Mouse (Mus musculus) lung, postnatal 0 days (tissue): ENCODE results near the gene Zfp385b. TPM values are rescaled to one million over a fixed set of nuclear protein-coding genes. Genes with fewer than 3 reads are reported as not detected.

Experiments used
- ATAC-seq: fragments of 200-750 bp; cut with Nextera tagmentation; 2 replicates; pipeline ENCODE4 v1.8.0; 2017; ENCODE audit warnings: moderate library complexity
- DNase-seq: peaks from one replicate; pipeline ENCODE4 v3.0.0-alpha.2; 2016; ENCODE audit warnings: low spot score
- H3K27ac ChIP-seq: fragments of 300-500 bp; sonication (generic); 2 replicates; pipeline ENCODE4 v1.5.1; 2014; ENCODE audit warnings: antibody characterized with exemption, mild to moderate bottlenecking, low read length, mixed read lengths
- H3K27me3 ChIP-seq: fragments of 300-500 bp; sonication (generic); replicated peaks from 2 replicates; pipeline ENCODE4 v1.6.1; 2014; ENCODE audit warnings: low read length, mixed read lengths; ENCODE audit not compliant: insufficient read depth
- H3K36me3 ChIP-seq: fragments of 300-500 bp; sonication (generic); 2 replicates; pipeline ENCODE4 v1.6.1; 2014; ENCODE audit warnings: low read length, mixed read lengths; ENCODE audit not compliant: insufficient read depth
- H3K4me1 ChIP-seq: fragments of 300-500 bp; sonication (generic); 2 replicates; pipeline ENCODE4 v1.6.1; 2014; ENCODE audit warnings: antibody characterized with exemption, low read depth, low read length, mixed read lengths; ENCODE audit not compliant: insufficient read depth
- H3K4me2 ChIP-seq: fragments of 300-500 bp; sonication (generic); replicated peaks from 2 replicates; pipeline ENCODE4 v1.6.1; 2014; ENCODE audit warnings: low read depth, mild to moderate bottlenecking, low read length, moderate library complexity, mixed read lengths
- H3K4me3 ChIP-seq: fragments of 300-500 bp; sonication (generic); 2 replicates; pipeline ENCODE4 v1.5.1; 2014; ENCODE audit warnings: low read depth, low read length
- H3K9ac ChIP-seq: fragments of 300-500 bp; sonication (generic); replicated peaks from 2 replicates; pipeline ENCODE4 v1.6.1; 2014; ENCODE audit warnings: low read depth, mild to moderate bottlenecking
- H3K9me3 ChIP-seq: fragments of 300-500 bp; sonication (generic); 2 replicates; pipeline ENCODE4 v1.6.1; 2016; ENCODE audit warnings: low read length, mixed read lengths
- CTCF ChIP-seq: IDR thresholded peaks from 2 replicates; pipeline ENCODE4 v1.5.1; 2016; ENCODE audit warnings: antibody characterized with exemption, mild to moderate bottlenecking
- EP300 ChIP-seq: IDR thresholded peaks from 2 replicates; pipeline ENCODE4 v1.6.1; 2016; ENCODE audit warnings: antibody characterized with exemption, mild to moderate bottlenecking, control low read depth
- WGBS: fragments of 180-500 bp; shearing (Covaris S2); extraction: QIAGEN DNeasy Blood & Tissue Kit; methylation state at CpG from one replicate; pipeline ENCODE4 v1.1.7; 2014; 5-methylcytosine and 5-hydroxymethylcytosine counted together
- polyA plus RNA-seq: library from polyadenylated mRNA; unstranded; fragments of >200 nt; fragmentation: Nextera tagmentation; extraction: Ambion mirVana; gene quantifications from 2 replicates; pipeline ENCODE4 v1.2.1, GENCODE M21; 2015

Zfp385b gene
- polyA plus RNA-seq, 1 experiment from 2014 or later, result 13.9 TPM

DNA sequence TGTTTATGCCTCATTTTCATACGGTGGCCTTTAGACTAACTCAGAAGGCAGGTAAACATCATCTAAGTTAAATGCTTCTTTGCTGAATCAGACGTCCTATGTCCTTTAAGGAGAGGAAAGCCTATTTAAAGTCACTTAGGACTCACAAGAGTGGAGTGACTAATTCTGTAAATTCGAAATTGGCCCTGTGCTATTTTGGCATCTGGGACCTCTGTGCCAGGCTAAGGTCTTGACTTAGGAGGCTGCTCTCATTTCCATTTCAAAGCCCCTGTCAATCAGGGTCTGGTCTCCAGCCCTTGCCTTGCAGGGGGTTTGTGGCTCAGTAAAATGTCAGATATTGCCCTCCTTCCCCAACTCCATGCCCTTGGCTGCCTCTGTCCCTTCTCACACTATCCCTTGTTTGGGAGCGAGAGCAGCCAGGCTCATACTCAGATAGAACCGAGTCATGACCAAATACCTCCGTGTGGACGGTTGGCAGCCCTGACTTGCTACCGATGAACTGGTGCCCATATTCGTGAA is 383.1 kb downstream of the Zfp385b start:
- ATAC-seq (no peak; the same call in 1 of the 2 replicates), DNase-seq (peak; percentile 35)
- Histone ChIP-seq H3K4me1 (no peaks in the 10 kb centered on the region; the same call in 1 of the 2 replicates), H3K4me2 (no peak overlapping the region), H3K27ac (no peak overlapping the region), H3K36me3 (no peaks in the 10 kb centered on the region), H3K4me3 (no peak overlapping the region), H3K27me3 (no peaks in the 10 kb centered on the region), H3K9ac (no peak overlapping the region), H3K9me3 (no peaks in the 10 kb centered on the region)
- WGBS, result 67% methylated on average over 9 of the region's 9 CpGs
- TF ChIP-seq EP300 (0 out of 2 replicates have a peak, but pooled peaks have one; percentile 7), CTCF (no peak)

DNA sequence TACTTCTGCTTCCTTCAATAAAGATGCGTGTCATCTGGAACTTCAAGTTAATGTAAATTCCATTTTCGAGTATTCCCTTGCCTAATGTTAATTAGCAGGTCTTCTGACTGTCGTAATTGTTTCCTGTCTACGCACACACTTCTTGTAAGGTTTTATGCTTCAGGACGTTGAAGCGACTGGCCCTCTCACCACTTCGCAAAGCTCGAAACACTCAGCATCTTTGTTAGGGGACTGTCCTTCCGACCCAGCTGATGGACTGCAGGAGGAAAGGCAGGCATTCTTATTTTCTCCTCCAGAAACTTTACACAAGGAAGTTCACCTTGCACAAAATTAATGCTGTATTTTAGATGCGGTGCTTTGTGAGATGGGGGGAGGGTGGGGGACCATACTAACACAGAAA is 400.0 kb downstream of the Zfp385b start:
- DNase-seq, result no peak
- Histone ChIP-seq H3K9me3 (no peaks in the 10 kb centered on the region), H3K27me3 (no peaks in the 10 kb centered on the region), H3K9ac (no peak overlapping the region), H3K4me3 (no peak overlapping the region), H3K27ac (no peak overlapping the region), H3K4me2 (no peak overlapping the region), H3K36me3 (no peaks in the 10 kb centered on the region), H3K4me1 (no peaks in the 10 kb centered on the region)
- 63% methylated on average over 10 of the region's 10 CpGs for WGBS
- no peak for ATAC-seq
- TF ChIP-seq EP300 (no peak), CTCF (no peak)

DNA sequence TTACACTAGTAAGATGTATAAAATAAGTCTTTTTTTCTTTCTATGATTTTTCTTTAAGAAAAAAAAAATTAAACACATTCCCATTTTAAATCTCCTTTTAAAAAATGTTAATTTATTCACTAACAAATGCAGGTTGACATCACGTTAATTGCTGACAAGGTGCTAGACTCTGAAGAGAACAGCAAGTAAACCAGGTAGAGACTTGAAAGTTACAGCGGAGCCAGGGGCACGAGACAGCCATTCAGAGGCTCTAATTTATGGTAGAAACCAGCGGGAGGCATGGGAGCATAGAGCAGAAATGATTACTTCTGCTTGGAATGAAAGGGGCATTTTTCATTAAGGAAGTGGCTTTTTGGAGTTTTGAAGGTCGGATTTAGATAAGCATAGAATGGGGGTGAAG is 401.4 kb downstream of the Zfp385b start:
- Histone ChIP-seq H3K4me3 (no peak overlapping the region), H3K9me3 (no peaks in the 10 kb centered on the region), H3K27ac (no peak overlapping the region), H3K36me3 (no peaks in the 10 kb centered on the region), H3K27me3 (no peaks in the 10 kb centered on the region), H3K4me2 (no peak overlapping the region), H3K9ac (no peak overlapping the region), H3K4me1 (no peaks in the 10 kb centered on the region)
- WGBS, result 62% methylated on average over 5 of the region's 5 CpGs
- TF ChIP-seq CTCF (no peak), EP300 (no peak)
- DNase-seq, result no peak
- no peak for ATAC-seq

- Histone ChIP-seq H3K27ac (no peak overlapping the region), H3K36me3 (no peaks in the 10 kb centered on the region), H3K9me3 (no peaks in the 10 kb centered on the region), H3K4me1 (no peaks in the 10 kb centered on the region), H3K4me2 (no peak overlapping the region), H3K27me3 (no peaks in the 10 kb centered on the region), H3K4me3 (no peak overlapping the region), H3K9ac (no peak overlapping the region)
- DNase-seq, result no peak
- TF ChIP-seq EP300 (no peak), CTCF (no peak)
- no peak for ATAC-seq
- WGBS, result 88% methylated on average over 9 of the region's 9 CpGs
Measured at GRCm38 (mm10) chr2:77412171-77412570, 407.3 kb downstream of the Zfp385b start.

GRCm38 (mm10) chr2:77411612-77412011 is 407.8 kb downstream of the Zfp385b start:
- DNase-seq, result no peak
- TF ChIP-seq EP300 (no peak), CTCF (no peak)
- Histone ChIP-seq H3K27me3 (no peaks in the 10 kb centered on the region), H3K36me3 (no peaks in the 10 kb centered on the region), H3K4me2 (no peak overlapping the region), H3K9ac (no peak overlapping the region), H3K9me3 (no peaks in the 10 kb centered on the region), H3K27ac (no peak overlapping the region), H3K4me1 (no peaks in the 10 kb centered on the region), H3K4me3 (no peak overlapping the region)
- WGBS, result 84% methylated on average over 13 of the region's 13 CpGs
- ATAC-seq, result no peak

GRCm38 (mm10) chr2:77409521-77410135 is 409.8 kb downstream of the Zfp385b start:
- Histone ChIP-seq H3K36me3 (no peaks in the 10 kb centered on the region), H3K4me2 (no peak overlapping the region), H3K4me3 (no peak overlapping the region), H3K27ac (no peak overlapping the region), H3K9me3 (no peaks in the 10 kb centered on the region), H3K9ac (no peak overlapping the region), H3K27me3 (no peaks in the 10 kb centered on the region), H3K4me1 (no peaks in the 10 kb centered on the region)
- TF ChIP-seq CTCF (no peak), EP300 (no peak)
- ATAC-seq, result no peak
- no peak for DNase-seq
- 59% methylated on average over 5 of the region's 5 CpGs for WGBS

- no peaks in the 10 kb centered on the region for H3K36me3 ChIP-seq
- H3K27me3 ChIP-seq, result no peaks in the 10 kb centered on the region
- DNase-seq (no peak), ATAC-seq (no peak)
- 67% methylated on average over 7 of the region's 7 CpGs for WGBS
- H3K4me2 ChIP-seq, result no peak overlapping the region
- H3K9me3 ChIP-seq, result no peaks in the 10 kb centered on the region
- H3K27ac ChIP-seq, result no peak overlapping the region
- TF ChIP-seq CTCF (peak; percentile 23), EP300 (no peak)
- H3K4me3 ChIP-seq, result no peak overlapping the region
- H3K9ac ChIP-seq, result no peak overlapping the region
- H3K4me1 ChIP-seq, result no peaks in the 10 kb centered on the region
Measured at GRCm38 (mm10) chr2:77408972-77409371, 410.5 kb downstream of the Zfp385b start.
